Mouse (Mus musculus) forebrain, embryonic 14.5 days (tissue): ENCODE measurements at regions not wholly inside any gene's neighbourhood (a gene's known extent, or its start where the extent isn't known, plus 50 kb on each side); places are given as distances from the start of the nearest gene placed in this dataset.
A peak's percentile ranks its signal among the peaks of the same experiment; 100 is the strongest.

Source experiments
- ATAC-seq: fragments of 200-750 bp; cut with Nextera tagmentation; 2 replicates; pipeline ENCODE4 v1.8.0; 2017; ENCODE audit warnings: mild to moderate bottlenecking, moderate library complexity
- DNase-seq: peaks from one replicate; pipeline ENCODE4 v3.0.0-alpha.2; 2015; ENCODE audit warnings: low spot score
- H3K27ac ChIP-seq: fragments of 300-500 bp; sonication (generic); 2 replicates; pipeline ENCODE4 v1.5.1; 2014; ENCODE audit warnings: low read depth, mild to moderate bottlenecking, control low read depth, low read length, moderate library complexity
- H3K27me3 ChIP-seq: fragments of 300-500 bp; sonication (generic); replicated peaks from 2 replicates; pipeline ENCODE4 v1.6.1; 2014; ENCODE audit warnings: low read length, control low read depth, mixed read lengths; ENCODE audit not compliant: control insufficient read depth, insufficient read depth
- H3K36me3 ChIP-seq: fragments of 300-500 bp; sonication (generic); 2 replicates; pipeline ENCODE4 v1.6.1; 2014; ENCODE audit warnings: low read length, control low read depth; ENCODE audit not compliant: control insufficient read depth, insufficient read depth
- H3K4me1 ChIP-seq: fragments of 300-500 bp; sonication (generic); 2 replicates; pipeline ENCODE4 v1.6.1; 2014; ENCODE audit warnings: antibody characterized with exemption, low read length, control low read depth; ENCODE audit not compliant: control insufficient read depth, insufficient read depth
- H3K4me2 ChIP-seq: fragments of 300-500 bp; sonication (generic); 2 replicates; pipeline ENCODE4 v1.6.1; 2014; ENCODE audit warnings: mild to moderate bottlenecking, control low read depth, low read length
- H3K4me3 ChIP-seq: fragments of 300-500 bp; sonication (generic); 2 replicates; pipeline ENCODE4 v1.5.1; 2014; ENCODE audit warnings: low read depth, low read length, control low read depth
- H3K9ac ChIP-seq: fragments of 300-500 bp; sonication (generic); 2 replicates; pipeline ENCODE4 v1.6.1; 2014; ENCODE audit warnings: mild to moderate bottlenecking, low read length, control low read depth, moderate library complexity
- H3K9me3 ChIP-seq: fragments of 300-500 bp; sonication (generic); replicated peaks from 2 replicates; pipeline ENCODE4 v1.6.1; 2016; ENCODE audit warnings: low read length, control low read depth, mixed read lengths; ENCODE audit not compliant: control insufficient read depth
- WGBS: fragments of 180-500 bp; shearing (Covaris S2); extraction: QIAGEN DNeasy Blood & Tissue Kit; methylation state at CpG from one replicate; pipeline ENCODE4 v1.1.7; 2014; 5-methylcytosine and 5-hydroxymethylcytosine counted together

GRCm38 (mm10) chr5:91198620-91199019 is 59.2 kb downstream of the Areg start:
- Histone ChIP-seq H3K27me3 (no peaks in the 10 kb centered on the region), H3K4me2 (no peak overlapping the region), H3K36me3 (no peaks in the 10 kb centered on the region), H3K4me3 (no peak overlapping the region), H3K9ac (no peak overlapping the region), H3K4me1 (no peaks in the 10 kb centered on the region), H3K9me3 (no peaks in the 10 kb centered on the region), H3K27ac (no peak overlapping the region)
- DNase-seq = peak; percentile 69
- ATAC-seq = peak; percentile 80
- 43% methylated on average over 7 of the region's 7 CpGs for whole genome bisulfite sequencing

GRCm38 (mm10) chr5:91200448-91200847 is 61.0 kb downstream of the Areg start:
- ATAC-seq = no peak
- no peak overlapping the region for H3K4me2 ChIP-seq
- 75% methylated on average over 5 of the region's 5 CpGs for WGBS

GRCm38 (mm10) chr5:91204225-91205005 is 65.0 kb downstream of the Areg start:
- 90% methylated on average over 13 of the region's 13 CpGs for WGBS
- no peak for DNase-seq

More at GRCm38 (mm10) chr5:91200448-91200847, 61.0 kb downstream of the Areg start:
- no peaks in the 10 kb centered on the region for H3K27me3 ChIP-seq
- no peak overlapping the region for H3K4me3 ChIP-seq
- H3K4me1 ChIP-seq = no peaks in the 10 kb centered on the region
- H3K9me3 ChIP-seq = no peaks in the 10 kb centered on the region
- no peaks in the 10 kb centered on the region for H3K36me3 ChIP-seq
- no peak overlapping the region for H3K9ac ChIP-seq
- no peak for DNase-seq
- H3K27ac ChIP-seq = no peak overlapping the region

GRCm38 (mm10) chr5:91205350-91205880 is 66.0 kb downstream of the Areg start:
- no peak for ATAC-seq
- H3K27ac ChIP-seq = no peak overlapping the region
- no peak for DNase-seq
- no peaks in the 10 kb centered on the region for H3K9me3 ChIP-seq
- no peaks in the 10 kb centered on the region for H3K27me3 ChIP-seq
- H3K4me2 ChIP-seq = no peak overlapping the region
- WGBS = 91% methylated on average over 3 of the region's 3 CpGs
- H3K36me3 ChIP-seq = no peaks in the 10 kb centered on the region
- no peaks in the 10 kb centered on the region for H3K4me1 ChIP-seq
- no peak overlapping the region for H3K9ac ChIP-seq
- no peak overlapping the region for H3K4me3 ChIP-seq

More at GRCm38 (mm10) chr5:91204225-91205005, 65.0 kb downstream of the Areg start:
- no peak for ATAC-seq
- no peaks in the 10 kb centered on the region for H3K36me3 ChIP-seq
- H3K27ac ChIP-seq = no peak overlapping the region
- no peaks in the 10 kb centered on the region for H3K27me3 ChIP-seq
- H3K9me3 ChIP-seq = no peaks in the 10 kb centered on the region
- H3K4me3 ChIP-seq = no peak overlapping the region
- H3K4me2 ChIP-seq = no peak overlapping the region
- H3K4me1 ChIP-seq = no peaks in the 10 kb centered on the region
- no peak overlapping the region for H3K9ac ChIP-seq

- H3K9me3 ChIP-seq = no peaks in the 10 kb centered on the region
- H3K36me3 ChIP-seq = no peaks in the 10 kb centered on the region
- no peak overlapping the region for H3K4me2 ChIP-seq
- H3K9ac ChIP-seq = no peak overlapping the region
- 87% methylated on average over 9 of the region's 9 CpGs for WGBS
- no peaks in the 10 kb centered on the region for H3K27me3 ChIP-seq
- no peak overlapping the region for H3K4me3 ChIP-seq
- no peak overlapping the region for H3K27ac ChIP-seq
- no peaks in the 10 kb centered on the region for H3K4me1 ChIP-seq
- DNase-seq (peak; percentile 2), ATAC-seq (no peak)
These were observed 67.4 kb downstream of the Areg start for GRCm38 (mm10) chr5:91206569-91207490.

- Histone ChIP-seq H3K4me2 (no peak overlapping the region), H3K9me3 (no peaks in the 10 kb centered on the region), H3K27ac (no peak overlapping the region), H3K27me3 (no peaks in the 10 kb centered on the region), H3K9ac (no peak overlapping the region), H3K36me3 (no peaks in the 10 kb centered on the region), H3K4me1 (no peaks in the 10 kb centered on the region), H3K4me3 (no peak overlapping the region)
- no peak for DNase-seq
- ATAC-seq = no peak
- 94% methylated on average over 4 of the region's 4 CpGs for WGBS
These were observed 80.8 kb downstream of the Areg start for GRCm38 (mm10) chr5:91220174-91220573.

- Histone ChIP-seq H3K9me3 (no peaks in the 10 kb centered on the region), H3K4me2 (no peak overlapping the region), H3K4me3 (no peak overlapping the region), H3K36me3 (no peaks in the 10 kb centered on the region), H3K4me1 (no peaks in the 10 kb centered on the region), H3K27ac (no peak overlapping the region), H3K27me3 (no peaks in the 10 kb centered on the region), H3K9ac (no peak overlapping the region)
- ATAC-seq = no peak
- DNase-seq = no peak
- 50% methylated on average over 4 of the region's 4 CpGs for WGBS
These were observed 102.3 kb downstream of the Areg start for GRCm38 (mm10) chr5:91241656-91242055.

GRCm38 (mm10) chr5:91247444-91247843 is 108.0 kb downstream of the Areg start:
- Histone ChIP-seq H3K36me3 (no peaks in the 10 kb centered on the region), H3K27ac (no peak overlapping the region), H3K27me3 (no peaks in the 10 kb centered on the region), H3K9ac (no peak overlapping the region), H3K9me3 (no peaks in the 10 kb centered on the region), H3K4me2 (no peak overlapping the region), H3K4me1 (no peaks in the 10 kb centered on the region), H3K4me3 (no peak overlapping the region)
- WGBS = 92% methylated on average over 5 of the region's 5 CpGs
- no peak for ATAC-seq
- no peak for DNase-seq
